Mouse (Mus musculus): Measurements from ENCODE around the gene Crygd.

- no peak for TF ChIP-seq CTCF (IDR thresholded peaks at IDR 0.05; ENCODE audit: low read depth, low read length)
- TF ChIP-seq POLR2A (IDR thresholded peaks at IDR 0.05; ENCODE audit: borderline replicate concordance, low read depth, low read length) = no peak
Observed at GRCm38 (mm10) chr1:65088567-65089356, 25.5 kb upstream of the Crygd start.
